Mouse (Mus musculus) intestine, embryonic 16.5 days (tissue): ENCODE data around the gene Spaca7. TPM values are rescaled to one million over a fixed set of nuclear protein-coding genes. Genes with fewer than 3 reads are reported as not detected.

Experiments used
- ATAC-seq: fragments of 200-750 bp; cut with Nextera tagmentation; 2 replicates; pipeline ENCODE4 v1.8.0; 2017; ENCODE audit warnings: moderate TSS enrichment, moderate library complexity
- H3K27ac ChIP-seq: fragments of 300-500 bp; sonication (generic); 2 replicates; pipeline ENCODE4 v1.5.1; 2014; ENCODE audit warnings: mild to moderate bottlenecking, low read length
- H3K27me3 ChIP-seq: fragments of 300-500 bp; sonication (generic); replicated peaks from 2 replicates; pipeline ENCODE4 v1.6.1; 2014; ENCODE audit warnings: low read length, control low read depth, mixed read lengths; ENCODE audit not compliant: control insufficient read depth, insufficient read depth
- H3K36me3 ChIP-seq: fragments of 300-500 bp; sonication (generic); 2 replicates; pipeline ENCODE4 v1.6.1; 2014; ENCODE audit warnings: low read length, control low read depth; ENCODE audit not compliant: control insufficient read depth, insufficient read depth
- H3K4me1 ChIP-seq: fragments of 300-500 bp; sonication (generic); 2 replicates; pipeline ENCODE4 v1.6.1; 2014; ENCODE audit warnings: low read length, control low read depth, mixed read lengths; ENCODE audit not compliant: control insufficient read depth, insufficient read depth
- H3K4me2 ChIP-seq: fragments of 300-500 bp; sonication (generic); 2 replicates; pipeline ENCODE4 v1.6.1; 2014; ENCODE audit warnings: low read depth, low read length, control low read depth
- H3K4me3 ChIP-seq: fragments of 300-500 bp; sonication (generic); 2 replicates; pipeline ENCODE4 v1.5.1; 2014; ENCODE audit warnings: mild to moderate bottlenecking, low read length
- H3K9ac ChIP-seq: fragments of 300-500 bp; sonication (generic); 2 replicates; pipeline ENCODE4 v1.6.1; 2014; ENCODE audit warnings: low read depth, low read length
- H3K9me3 ChIP-seq: fragments of 300-500 bp; sonication (generic); 2 replicates; pipeline ENCODE4 v1.6.1; 2016; ENCODE audit warnings: low read length, control low read depth; ENCODE audit not compliant: control insufficient read depth
- WGBS: fragments of 180-500 bp; shearing (Covaris S2); extraction: QIAGEN DNeasy Blood & Tissue Kit; methylation state at CpG from one replicate; pipeline ENCODE4 v1.1.7; 2014; 5-methylcytosine and 5-hydroxymethylcytosine counted together
- polyA plus RNA-seq: library from polyadenylated mRNA; unstranded; fragments of >200 nt; fragmentation: Nextera tagmentation; extraction: Ambion mirVana; gene quantifications from 2 replicates; pipeline ENCODE4 v1.2.1, GENCODE M21; 2015

Spaca7 gene
- not detected in 2 replicates for polyA plus RNA-seq

DNA sequence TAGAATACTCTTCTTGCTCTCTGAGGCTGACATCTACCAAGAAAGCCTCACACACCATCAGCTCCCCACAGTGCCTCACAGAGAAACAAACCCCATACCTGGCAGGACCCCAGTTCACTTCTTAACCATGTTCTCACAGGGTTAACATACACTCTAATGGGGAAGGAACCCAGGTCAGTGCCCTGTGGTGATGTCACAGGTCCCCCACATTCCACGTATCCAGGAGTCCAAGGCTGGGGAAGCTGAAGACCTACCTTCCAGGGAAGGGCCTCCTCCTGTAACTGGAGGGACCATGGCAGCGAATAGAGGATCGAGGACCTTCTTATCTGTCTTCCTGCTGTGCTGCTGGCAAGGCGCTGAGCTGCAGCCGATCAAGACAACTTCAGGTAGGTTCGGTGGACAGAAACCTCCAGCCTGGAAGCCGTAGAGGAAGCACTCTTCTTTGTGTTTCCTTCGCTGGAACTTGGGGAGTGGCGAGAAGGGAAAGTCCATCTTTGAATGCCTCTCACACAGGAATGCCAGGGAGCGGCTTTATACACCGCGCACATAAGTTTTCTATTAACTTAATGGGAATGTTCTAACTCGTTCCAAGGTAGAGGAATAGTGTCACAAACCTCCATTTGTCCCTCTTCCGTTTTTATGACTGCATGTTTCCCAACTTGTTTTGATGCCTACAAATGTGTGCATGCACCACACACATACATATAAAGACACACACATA lies at the start of gene Spaca7:
TSS of gene Spaca7 (plus strand) at position 216 of the 721 bp plus-strand sequence.
- no peak within 1 kb of the TSS for H3K4me2 ChIP-seq
- WGBS, result 53% methylated on average over 14 of the region's 14 CpGs
- no peak within 1 kb of the TSS for H3K27ac ChIP-seq

DNA sequence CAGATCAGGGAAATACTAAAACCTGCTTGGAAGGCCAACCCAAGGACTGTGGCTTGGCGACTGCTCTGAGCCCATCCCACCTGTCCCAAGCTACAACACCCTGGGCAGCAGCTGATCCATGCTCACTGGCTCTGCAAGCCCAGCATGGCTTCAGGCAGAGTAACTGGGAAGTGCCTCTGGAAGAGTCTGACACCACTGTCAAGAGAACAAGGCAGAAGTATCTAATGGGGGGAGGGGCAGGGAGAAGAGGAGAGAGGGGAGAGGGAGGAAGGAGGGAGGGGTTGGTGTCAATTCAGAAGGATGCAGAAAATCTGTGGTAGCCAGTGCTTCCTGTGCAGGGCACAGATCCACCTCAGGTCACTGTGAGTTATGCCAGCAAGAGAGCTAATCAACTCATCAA lies 48.5 kb upstream of the Spaca7 start:
- Histone ChIP-seq H3K4me2 (no peak overlapping the region), H3K4me3 (no peak overlapping the region), H3K4me1 (no peaks in the 10 kb centered on the region), H3K36me3 (no peaks in the 10 kb centered on the region), H3K9me3 (no peaks in the 10 kb centered on the region), H3K27ac (no peak overlapping the region), H3K27me3 (no peaks in the 10 kb centered on the region; the same call in 1 of the 2 replicates), H3K9ac (no peak overlapping the region)
- ATAC-seq, result no peak
- 10% methylated on average over 1 of the region's 1 CpGs for WGBS

More for the DNA sequence above, at the start of gene Spaca7:
- Histone ChIP-seq H3K4me1 (no peaks in the 10 kb centered on the region), H3K9ac (no peak within 1 kb of the TSS), H3K9me3 (no peaks in the 10 kb centered on the region), H3K27me3 (no peaks in the 10 kb centered on the region), H3K36me3 (no peaks in the 10 kb centered on the region), H3K4me3 (no peak within 1 kb of the TSS)
- ATAC-seq, result peak; percentile 78

DNA sequence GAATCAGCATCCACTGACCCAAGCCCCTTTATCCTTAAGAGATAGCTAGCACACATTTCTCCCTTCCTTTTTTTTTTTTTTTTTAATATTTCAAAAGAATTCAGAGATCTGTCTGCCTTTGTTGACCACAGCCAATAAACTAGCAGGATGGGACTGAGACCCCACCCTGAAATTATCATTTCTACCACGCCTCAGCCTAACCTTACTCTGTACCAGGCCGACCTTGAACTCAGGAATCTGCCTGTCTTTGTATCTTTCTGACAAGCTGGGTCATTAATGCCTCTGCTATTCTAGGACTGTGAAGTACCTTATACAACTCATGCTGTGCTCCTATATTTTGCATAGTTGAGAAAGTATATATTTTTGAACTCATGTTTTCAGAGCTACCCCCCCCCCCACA lies 44.2 kb upstream of the Spaca7 start:
- no peak for ATAC-seq
- Histone ChIP-seq H3K4me2 (no peak overlapping the region), H3K4me3 (no peak overlapping the region), H3K9me3 (no peaks in the 10 kb centered on the region), H3K27ac (no peak overlapping the region), H3K9ac (no peak overlapping the region), H3K27me3 (no peaks in the 10 kb centered on the region; the same call in 1 of the 2 replicates), H3K4me1 (no peaks in the 10 kb centered on the region), H3K36me3 (no peaks in the 10 kb centered on the region)
- WGBS, result 66% methylated on average over 2 of the region's 2 CpGs

DNA sequence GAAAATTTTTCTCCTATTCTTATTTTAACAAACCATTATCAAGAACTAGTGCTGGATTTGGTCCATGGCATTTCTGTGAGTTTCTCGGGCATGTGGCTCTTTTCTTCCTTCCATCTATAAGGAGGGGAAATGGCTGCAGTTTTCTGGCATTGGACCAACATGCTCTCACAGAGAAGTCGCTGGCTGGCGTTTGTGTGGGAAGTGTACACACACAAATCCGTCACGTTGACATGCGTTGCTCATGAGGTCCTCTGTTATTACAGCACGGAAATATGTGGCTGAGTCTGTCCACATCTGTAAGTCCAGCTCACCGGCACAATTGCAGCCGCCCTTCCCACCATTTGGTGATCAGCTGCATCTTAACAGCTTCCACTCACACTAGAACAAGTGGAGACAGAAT lies 37.2 kb upstream of the Spaca7 start:
- Histone ChIP-seq H3K4me2 (no peak overlapping the region), H3K27ac (no peak overlapping the region), H3K4me1 (no peaks in the 10 kb centered on the region), H3K9ac (no peak overlapping the region), H3K36me3 (no peaks in the 10 kb centered on the region), H3K4me3 (no peak overlapping the region), H3K27me3 (no peaks in the 10 kb centered on the region), H3K9me3 (no peaks in the 10 kb centered on the region)
- no peak for ATAC-seq
- 33% methylated on average over 9 of the region's 9 CpGs for WGBS

DNA sequence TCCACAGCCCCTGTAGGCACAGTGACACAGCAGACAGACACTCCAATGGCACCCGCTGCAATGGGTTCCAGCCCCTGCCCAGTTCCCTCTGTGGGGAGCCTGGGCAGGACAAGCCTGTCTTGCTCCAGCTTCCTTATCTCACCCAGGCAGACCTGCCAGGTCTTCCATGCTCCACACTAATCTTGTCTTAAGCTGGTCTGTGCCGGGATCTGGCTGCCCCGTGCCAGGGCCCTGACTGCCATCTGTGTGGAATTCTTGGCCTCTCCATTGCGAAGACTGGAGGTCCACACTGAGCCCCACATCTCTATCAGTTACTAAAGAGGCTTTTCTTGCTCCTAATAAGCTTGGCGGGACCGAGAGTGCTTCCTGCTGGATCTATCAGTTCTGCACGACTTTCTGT lies 36.5 kb upstream of the Spaca7 start:
- H3K9ac ChIP-seq, result no peak overlapping the region
- no peak overlapping the region for H3K27ac ChIP-seq
- no peaks in the 10 kb centered on the region for H3K36me3 ChIP-seq
- H3K4me2 ChIP-seq, result no peak overlapping the region
- no peaks in the 10 kb centered on the region for H3K27me3 ChIP-seq
- H3K4me1 ChIP-seq, result no peaks in the 10 kb centered on the region
- ATAC-seq, result no peak
- 79% methylated on average over 7 of the region's 7 CpGs for WGBS
- H3K4me3 ChIP-seq, result no peak overlapping the region
- no peaks in the 10 kb centered on the region for H3K9me3 ChIP-seq

DNA sequence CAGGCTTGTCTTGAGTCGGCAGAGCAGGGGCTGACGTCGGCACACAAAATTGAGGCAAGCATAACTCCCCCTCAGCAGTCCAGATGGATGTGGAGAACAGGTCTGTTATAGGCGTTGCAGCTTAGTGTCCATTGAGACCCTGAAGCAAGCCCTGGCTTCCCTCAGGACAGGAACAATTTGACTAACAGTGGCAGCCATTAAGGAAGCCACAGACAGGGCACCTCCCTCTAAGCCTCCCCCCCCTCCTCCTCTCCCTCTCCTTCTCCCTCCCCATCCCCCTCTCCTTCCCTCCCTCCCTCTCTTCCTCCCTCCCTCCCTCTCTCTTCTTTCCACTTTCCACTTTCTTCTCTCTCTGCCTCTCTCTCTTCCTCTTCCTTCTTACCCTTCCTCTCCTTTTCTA lies 27.6 kb upstream of the Spaca7 start:
- Histone ChIP-seq H3K36me3 (no peaks in the 10 kb centered on the region), H3K9ac (no peak overlapping the region), H3K4me3 (no peak overlapping the region), H3K4me1 (no peaks in the 10 kb centered on the region), H3K27me3 (0 out of 2 replicates have a peak, but pooled peaks cover 5% of the 10 kb centered on the region), H3K4me2 (no peak overlapping the region), H3K27ac (no peak overlapping the region), H3K9me3 (no peaks in the 10 kb centered on the region)
- ATAC-seq, result no peak
- 62% methylated on average over 4 of the region's 4 CpGs for WGBS

DNA sequence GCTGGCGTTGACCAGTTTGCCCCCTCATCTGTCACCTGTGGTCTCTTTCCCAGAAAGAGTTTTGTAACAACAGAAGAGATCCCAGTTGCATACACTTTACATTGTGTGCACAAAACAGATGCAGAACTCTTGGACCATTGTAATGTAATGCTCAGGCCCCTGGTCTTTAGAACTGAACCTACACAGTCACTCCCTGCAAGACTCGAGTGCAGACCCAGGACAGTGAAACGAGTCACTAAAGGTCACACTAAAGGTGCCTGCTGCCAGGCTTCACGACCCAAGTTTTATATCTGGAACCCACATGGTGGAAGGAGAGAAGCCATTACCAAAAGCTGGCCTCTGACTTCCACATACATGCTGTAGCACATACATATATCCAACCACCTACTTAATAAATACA lies 27.2 kb upstream of the Spaca7 start:
- H3K27ac ChIP-seq, result no peak overlapping the region
- no peak overlapping the region for H3K4me2 ChIP-seq
- 0 out of 2 replicates have a peak, but pooled peaks cover 5% of the 10 kb centered on the region for H3K27me3 ChIP-seq
- no peak overlapping the region for H3K9ac ChIP-seq
- H3K4me1 ChIP-seq, result no peaks in the 10 kb centered on the region
- 63% methylated on average over 4 of the region's 4 CpGs for WGBS
- no peaks in the 10 kb centered on the region for H3K9me3 ChIP-seq
- no peak for ATAC-seq
- no peaks in the 10 kb centered on the region for H3K36me3 ChIP-seq
- H3K4me3 ChIP-seq, result no peak overlapping the region

DNA sequence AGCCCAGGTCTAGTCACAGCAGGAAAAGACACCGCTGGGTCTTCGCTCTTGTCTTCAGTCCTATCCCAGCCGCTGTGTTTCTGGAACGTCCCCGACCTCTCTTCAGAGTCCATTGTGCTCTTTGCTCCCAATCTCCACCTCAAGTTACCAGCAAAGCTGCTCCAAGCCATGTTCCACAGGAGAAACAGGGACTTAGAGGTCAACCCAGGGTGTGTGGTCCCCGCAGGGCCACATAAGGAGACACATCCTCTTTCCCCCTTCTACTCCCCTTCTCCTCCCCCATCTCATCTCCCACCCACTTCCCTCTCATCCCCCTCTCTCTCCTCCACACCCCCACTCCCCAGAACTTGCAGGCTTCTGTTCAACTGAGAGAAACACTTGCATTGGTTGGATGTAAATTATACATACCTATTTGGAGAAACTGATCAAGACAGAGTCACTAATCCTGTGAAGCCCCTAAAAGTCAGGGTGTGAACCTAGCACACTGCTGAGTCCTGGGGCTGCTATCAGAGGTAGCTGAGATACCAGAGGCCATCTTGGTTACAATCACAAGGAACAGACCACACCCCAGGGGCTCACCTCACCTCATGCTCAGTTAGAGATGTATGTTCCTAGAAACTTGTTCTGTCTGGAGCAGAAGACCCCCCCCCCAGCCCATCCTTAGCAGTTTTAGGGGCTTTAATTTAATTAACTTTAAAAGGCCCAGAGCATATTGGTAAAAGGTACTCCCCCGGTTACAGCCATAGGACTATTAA lies 25.2 kb upstream of the Spaca7 start:
- Histone ChIP-seq H3K27me3 (0 out of 2 replicates have a peak, but pooled peaks cover 5% of the 10 kb centered on the region), H3K27ac (no peak overlapping the region), H3K4me2 (no peak overlapping the region), H3K4me3 (no peak overlapping the region), H3K9ac (no peak overlapping the region), H3K36me3 (no peaks in the 10 kb centered on the region), H3K9me3 (no peaks in the 10 kb centered on the region), H3K4me1 (no peaks in the 10 kb centered on the region)
- no peak for ATAC-seq
- WGBS, result 79% methylated on average over 7 of the region's 7 CpGs

DNA sequence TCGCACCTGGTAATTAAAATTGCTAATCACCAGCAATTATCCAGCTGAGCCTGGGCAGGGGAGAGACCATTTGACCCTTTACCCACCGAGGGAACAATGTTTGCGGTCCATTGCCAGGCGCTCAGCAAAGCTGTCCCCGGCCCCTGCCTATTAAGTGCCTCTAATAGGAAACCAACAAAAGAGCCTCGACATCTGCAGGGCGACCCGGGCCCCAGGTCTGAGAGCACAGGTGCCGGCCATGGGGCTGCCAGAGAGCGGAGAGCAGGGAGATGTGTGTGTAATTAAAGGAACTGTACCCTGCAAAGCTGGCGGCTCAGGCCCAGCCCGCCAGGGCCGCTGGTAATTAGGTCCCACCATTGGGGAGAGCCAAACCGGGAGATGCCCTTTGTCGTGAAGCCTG lies 24.6 kb upstream of the Spaca7 start:
- no peaks in the 10 kb centered on the region for H3K4me1 ChIP-seq
- H3K9ac ChIP-seq, result no peak overlapping the region
- no peak overlapping the region for H3K4me2 ChIP-seq
- 0 out of 2 replicates have a peak, but pooled peaks cover 5% of the 10 kb centered on the region for H3K27me3 ChIP-seq
- H3K4me3 ChIP-seq, result no peak overlapping the region
- no peaks in the 10 kb centered on the region for H3K9me3 ChIP-seq
- no peak for ATAC-seq
- 15% methylated on average over 15 of the region's 15 CpGs for WGBS
- H3K27ac ChIP-seq, result no peak overlapping the region
- H3K36me3 ChIP-seq, result no peaks in the 10 kb centered on the region
